Mouse (Mus musculus): ENCODE results near the gene Ly6g6e.

- TF ChIP-seq TAL1 (IDR thresholded peaks at IDR 0.05; ENCODE audit: low read length) (no peak), KAT2A (conservative IDR thresholded peaks at IDR 0.05; ENCODE audit: low read depth, low read length) (no peak)
Measured at GRCm38 (mm10) chr17:35050126-35050750, 26.5 kb upstream of the Ly6g6e start.
